Mouse (Mus musculus) common myeloid progenitor, adult 5-6 weeks (primary cell): ENCODE results near the gene Tmem81. TPM values are rescaled to one million over a fixed set of nuclear protein-coding genes. Genes with fewer than 3 reads are reported as not detected.
"Not testable (repeated sequence)": the region's sequence is repeated elsewhere in the genome, so short reads cannot be mapped to it uniquely, and the experiment has no call there.

Experiments used
- ATAC-seq: replicated peaks from 2 replicates; pipeline ENCODE4 v1.8.0; 2016; ENCODE audit warnings: low read depth, mild to moderate bottlenecking, moderate TSS enrichment, inconsistent platforms; ENCODE audit not compliant: poor library complexity, severe bottlenecking
- total RNA-seq: library from RNA; stranded (forward); fragments of 200-1000, 187-1606 nt; gene quantifications from 2 replicates; pipeline ENCODE4 v1.2.3, GENCODE M21; 2017

The Tmem81 gene
- total RNA-seq, result 3.0 and 6.3 TPM in 2 replicates

DNA sequence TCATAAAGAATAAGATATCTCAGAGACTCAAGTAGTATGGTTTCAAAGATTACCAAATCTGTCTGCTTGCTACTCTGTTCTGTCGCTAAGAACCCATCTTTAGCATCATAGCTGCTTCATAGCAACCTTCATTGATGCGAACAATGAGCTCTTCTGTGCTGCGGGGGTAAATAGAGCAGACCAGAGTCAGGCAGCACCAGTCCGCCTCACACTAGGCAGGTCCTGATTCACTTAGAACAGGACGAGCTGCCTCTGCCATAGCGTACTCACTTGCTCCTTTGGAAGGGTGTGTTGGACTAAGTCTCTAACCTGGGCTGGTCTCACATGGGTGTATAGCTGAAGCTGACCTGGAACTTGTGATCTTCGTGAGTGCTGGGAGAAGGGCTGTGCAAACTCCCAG is at the start of gene Tmem81:
Gene Tmem81 (plus strand): TSS at position 173 of the 400 bp plus-strand sequence.
- no peak for ATAC-seq

DNA sequence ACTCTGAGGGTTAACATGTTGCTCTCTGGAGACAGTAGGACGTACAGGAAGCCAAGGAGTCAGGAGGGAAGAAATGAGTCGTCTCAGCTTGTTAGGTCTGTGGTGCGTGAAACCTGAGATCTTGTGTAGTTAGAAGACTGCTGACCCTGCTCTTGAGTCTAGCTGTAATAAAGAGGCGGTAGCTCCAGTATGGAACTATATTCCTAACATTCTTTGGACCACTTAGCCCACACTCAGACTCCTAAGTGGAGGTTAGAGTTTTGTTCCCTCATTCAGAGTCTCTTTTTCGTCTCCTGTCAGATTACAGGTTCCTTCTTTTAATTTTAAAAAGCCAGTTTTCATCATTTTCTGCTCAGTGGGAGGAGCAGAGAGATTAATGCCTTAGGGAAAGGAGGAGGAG is 41.4 kb upstream of the Tmem81 start:
- no peak for ATAC-seq

DNA sequence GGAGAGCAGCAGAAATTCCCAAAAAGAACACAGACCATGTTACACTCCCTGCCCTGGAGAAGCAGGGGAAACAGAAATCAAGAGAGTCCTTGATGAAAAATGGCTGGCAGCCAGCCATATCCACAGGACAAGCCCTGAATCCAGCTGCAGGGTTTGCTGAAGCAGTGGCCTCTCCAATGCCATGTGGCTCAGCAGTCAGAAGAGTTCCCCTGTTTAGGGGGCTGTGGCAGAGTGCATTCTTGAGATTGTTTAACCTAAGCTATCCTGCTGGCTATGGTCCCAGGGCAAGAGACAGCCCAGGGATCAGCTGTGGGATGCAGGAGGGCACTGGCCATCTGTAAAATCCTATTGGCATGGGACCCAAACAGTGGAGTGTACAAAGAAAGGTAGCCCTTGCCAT is 37.1 kb upstream of the Tmem81 start:
- no peak for ATAC-seq

DNA sequence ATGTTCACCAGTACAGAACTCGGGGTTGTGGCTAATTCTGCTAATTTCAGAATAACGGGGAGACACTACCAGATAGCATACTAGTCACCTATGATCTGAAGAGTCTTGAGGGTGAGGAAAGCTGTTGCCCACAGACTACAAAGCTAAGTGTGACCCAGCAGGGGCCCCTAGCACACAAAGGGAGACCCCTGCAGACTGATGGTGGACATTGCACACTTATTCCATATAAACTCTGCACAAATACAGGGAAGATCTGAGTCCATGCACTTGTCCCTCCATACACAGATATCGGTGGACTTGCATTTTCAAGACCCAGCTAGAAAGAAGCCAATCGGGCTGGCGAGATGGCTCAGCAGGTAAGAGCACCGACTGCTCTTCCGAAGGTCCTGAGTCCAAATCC is 36.5 kb upstream of the Tmem81 start:
- 0 out of 2 replicates have a peak, but pooled peaks have one; percentile 31 for ATAC-seq

DNA sequence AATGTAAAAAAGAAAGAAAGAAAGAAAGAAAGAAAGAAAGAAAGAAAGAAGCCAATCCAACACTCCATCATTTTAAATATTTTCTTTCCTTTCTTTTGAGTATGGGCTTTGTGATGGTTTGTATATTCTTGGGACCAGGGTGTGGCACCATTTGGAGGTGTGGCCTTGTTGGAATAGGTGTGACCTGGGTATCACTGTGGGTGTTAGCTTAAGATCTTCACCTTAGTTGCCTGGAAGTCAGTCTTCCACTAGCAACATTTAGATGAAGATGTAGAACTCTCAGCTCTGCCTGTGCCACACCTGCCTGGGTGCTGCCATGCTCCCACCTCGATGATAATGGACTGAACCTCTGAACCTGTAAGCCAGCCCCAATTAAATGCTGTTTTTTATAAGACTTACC is 36.0 kb upstream of the Tmem81 start:
- not testable (repeated sequence) for ATAC-seq

DNA sequence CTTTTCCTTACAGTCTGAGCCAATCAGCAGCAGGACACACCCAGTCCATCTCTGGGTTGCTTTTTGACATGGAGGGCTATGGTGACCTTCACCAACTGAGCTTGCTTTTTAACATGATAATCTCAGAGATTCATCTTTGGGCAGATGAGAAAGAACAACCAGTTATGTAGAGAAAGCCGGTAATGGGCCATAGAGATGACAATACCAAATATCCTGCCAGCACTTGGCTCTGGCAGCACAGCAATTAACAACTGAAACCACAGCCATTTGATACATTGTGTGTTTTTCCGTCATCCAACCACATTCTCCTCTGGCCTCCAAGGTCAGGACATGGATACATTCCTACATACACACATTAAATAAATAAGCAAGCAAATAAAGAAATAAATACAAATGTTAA is 35.0 kb upstream of the Tmem81 start:
- no peak for ATAC-seq

DNA sequence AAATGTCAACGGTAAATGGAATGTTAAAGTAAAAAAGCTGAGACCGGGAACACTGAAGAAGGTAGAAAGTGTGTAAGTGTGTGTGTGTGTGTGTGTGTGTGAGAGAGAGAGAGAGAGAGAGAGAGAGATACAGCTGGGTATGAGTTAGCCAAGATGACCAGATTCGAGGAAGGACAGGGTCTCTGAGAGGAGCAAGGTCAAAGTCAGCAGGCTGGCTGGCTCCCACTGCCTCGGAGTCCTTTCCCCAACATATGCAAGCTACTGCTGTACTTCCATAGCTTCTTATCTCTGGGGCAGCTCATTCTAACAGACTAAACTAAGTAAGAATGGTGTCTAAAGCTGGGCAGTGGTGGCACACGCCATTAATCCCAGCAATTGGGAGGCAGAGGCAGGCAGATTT is 34.5 kb upstream of the Tmem81 start:
- ATAC-seq, result no peak

DNA sequence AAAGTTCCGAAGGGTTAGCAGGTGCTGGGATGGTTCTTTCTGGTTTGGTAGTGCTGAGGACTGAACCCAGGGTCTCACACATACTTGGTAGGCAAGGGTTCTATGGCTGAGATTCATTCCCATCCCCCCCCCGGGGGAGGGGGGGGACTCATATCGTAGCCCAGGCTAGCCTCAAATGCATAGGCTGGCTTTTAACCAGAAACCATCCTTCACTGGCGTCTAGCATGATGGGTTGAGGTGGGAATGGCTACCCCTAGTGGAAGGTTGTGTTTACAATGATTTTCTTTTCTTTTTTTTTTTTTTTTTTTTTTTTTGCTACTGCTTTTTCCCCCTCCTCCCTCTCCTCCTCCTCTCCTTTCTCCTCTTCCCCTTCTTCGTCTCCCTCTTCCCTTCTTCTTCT is 33.5 kb upstream of the Tmem81 start:
- no peak for ATAC-seq

DNA sequence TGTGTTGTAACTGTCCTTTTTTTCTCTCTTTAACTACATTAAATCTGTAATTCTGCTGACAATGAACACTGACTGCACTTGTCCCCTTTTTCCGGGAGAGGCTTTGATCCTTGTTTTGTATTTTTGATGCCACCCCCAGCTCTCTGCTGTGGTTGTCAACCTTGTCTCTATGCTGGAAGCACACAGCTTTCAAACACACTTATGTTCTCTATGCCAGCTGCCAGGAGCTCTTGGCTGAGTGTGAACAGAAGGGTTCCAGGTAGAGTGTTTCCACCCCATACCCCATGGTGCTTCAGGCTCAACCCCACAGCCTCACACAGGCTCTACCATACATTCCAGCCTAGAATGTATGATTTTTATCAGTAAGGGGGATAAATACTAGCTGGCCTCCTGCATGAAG is 31.5 kb upstream of the Tmem81 start:
- no peak for ATAC-seq

DNA sequence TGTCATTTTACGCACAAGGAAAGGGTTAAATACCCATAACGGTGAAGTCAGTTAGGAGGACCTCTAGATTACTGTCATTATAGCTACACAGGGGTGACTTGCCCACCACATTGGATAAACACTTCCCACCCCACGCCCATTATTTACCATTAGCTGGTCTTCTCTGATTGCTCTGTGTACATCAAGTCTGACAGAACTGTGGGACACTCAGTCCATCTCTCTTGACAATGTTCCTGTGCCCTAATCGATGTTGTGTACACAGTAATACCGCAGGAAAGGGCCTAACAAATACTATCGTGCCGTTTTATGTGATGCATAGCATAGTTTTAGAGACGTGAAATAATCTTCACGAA is 29.5 kb upstream of the Tmem81 start:
- peak; percentile 27 for ATAC-seq

DNA sequence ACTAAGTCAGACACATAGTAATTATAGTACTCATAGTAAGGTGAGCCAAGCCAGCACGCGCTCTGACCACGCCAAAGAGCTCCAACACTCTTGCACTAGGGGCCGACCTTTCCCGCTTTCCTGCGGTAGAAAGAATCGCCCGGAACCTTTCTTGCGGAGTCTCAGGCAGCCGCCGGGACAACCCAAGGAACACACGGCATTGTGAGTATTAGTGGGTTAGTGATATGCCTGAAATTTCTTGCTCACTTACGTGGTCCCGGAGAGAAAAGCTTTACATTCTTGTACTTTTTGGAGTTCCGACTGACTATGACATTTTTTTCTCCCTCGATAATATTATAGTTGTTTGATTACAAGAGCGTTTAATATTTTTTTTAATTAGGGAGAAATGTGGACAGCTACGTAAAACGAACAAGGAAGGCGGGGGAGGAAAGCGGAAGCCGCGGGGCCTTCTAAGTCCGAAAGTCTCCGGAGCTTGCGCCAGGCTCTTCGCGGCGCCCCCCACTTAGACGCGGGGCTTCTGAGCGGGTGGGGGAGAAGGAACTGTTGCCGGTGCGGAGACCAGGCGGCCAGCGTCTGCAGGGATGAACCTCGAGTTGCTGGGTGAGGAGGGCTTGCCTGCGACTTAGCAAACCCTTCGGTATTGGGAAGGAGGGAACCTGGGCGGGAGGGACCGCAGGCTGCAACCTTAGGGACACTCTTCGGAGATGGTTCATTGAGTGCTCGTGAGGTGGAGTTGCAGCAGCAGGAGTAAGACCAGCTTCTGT is 28.9 kb upstream of the Tmem81 start, which contains the start of gene Rbbp5:
Gene Rbbp5 (plus strand): TSS at position 438 of the 764 bp plus-strand sequence.
- peak; percentile 89 for ATAC-seq

DNA sequence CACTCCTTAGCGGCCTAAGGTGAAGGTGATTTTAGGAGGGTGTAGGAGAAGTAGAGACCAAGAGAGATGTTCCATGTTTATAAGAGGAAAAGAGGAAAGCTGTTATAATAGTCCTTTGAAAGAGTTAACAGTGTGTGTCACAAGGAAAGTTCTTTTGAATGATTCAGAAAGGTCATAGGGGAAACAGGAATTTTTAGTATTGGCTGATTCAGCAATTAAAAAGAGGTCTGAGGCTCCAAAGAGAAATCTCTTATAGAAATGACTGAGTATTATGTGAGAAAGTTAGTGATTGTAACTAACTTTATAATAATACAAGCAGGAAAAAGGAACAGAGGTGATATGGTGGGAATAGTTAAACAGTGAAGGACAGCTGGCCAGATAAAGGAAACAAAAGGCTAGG is 26.6 kb upstream of the Tmem81 start:
- ATAC-seq, result no peak

DNA sequence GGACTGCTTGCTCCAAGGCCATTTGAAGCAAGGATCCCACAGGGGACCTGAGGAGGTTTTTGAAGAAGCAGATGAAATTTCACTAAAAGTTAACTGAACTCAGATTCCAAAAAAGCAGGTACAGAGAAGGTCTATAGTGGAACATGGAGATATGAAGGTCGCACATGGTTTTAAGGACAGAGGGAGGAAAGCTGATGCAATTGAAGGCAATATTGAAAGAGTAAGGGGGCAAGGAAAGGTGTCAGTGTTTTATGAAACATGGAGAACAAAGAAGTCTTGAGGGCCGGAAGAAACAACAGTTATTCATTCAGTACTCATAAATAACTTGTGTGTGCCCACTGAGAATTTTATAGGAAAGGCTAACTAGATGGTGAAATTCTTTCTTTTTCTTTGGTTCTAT is 24.4 kb upstream of the Tmem81 start:
- ATAC-seq, result no peak

DNA sequence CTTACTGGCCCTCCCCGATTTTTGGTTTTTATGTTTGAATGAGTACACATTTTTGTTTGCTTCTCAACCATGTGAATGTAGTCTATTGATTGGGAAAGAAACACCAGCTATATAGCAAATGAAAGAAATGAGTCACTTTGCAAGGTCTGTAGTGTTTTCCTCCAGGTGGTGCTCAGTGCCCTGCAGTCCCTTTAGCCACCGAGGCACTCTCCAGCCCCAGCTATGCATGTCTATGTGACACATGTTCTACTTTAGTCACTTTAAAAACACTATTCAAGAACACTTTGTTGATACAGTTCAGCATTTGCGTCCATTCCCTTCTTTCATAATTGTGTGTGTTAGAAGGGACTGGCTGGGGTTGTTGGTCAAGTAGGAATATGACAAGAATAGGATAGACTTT is 22.8 kb upstream of the Tmem81 start:
- ATAC-seq, result no peak

DNA sequence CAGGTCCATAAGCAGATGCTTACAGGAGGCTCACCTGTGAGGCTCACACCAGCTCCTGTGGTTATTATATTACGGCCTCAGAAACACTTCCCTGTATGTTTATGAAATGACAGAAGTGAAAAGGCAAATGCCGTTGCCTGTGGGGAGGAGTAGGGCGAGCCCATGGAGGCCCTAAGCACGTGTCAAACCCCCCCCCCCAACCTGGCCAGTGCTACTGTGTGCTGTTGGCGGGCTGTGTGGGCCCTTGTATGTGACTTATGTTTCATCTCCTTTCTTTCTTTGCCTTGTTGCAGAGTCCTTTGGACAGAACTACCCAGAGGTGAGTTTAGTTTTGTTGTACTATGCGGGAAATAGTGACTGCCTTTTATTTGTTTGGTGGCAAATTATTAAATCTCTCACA is 22.3 kb upstream of the Tmem81 start:
- no peak for ATAC-seq

DNA sequence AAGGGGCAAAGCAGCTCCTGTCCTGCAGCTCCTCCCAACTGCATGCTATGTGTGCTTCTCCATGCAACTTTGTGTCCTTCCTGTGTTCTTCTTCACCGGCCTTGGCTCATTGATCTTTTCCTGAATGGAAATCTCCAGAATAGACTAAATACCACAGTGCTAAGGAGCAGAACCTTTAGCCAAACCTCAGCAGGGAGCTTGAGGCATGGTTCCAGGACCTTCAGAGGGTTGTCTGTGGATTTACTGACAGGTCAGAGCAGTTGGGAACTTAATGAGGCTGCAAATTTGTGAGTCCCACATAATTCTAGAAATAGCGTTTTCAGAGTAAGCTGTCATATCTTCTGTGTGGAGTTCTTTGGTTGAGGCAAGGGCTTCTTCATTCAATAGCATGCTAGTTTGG is 5.5 kb upstream of the Tmem81 start:
- ATAC-seq, result no peak

DNA sequence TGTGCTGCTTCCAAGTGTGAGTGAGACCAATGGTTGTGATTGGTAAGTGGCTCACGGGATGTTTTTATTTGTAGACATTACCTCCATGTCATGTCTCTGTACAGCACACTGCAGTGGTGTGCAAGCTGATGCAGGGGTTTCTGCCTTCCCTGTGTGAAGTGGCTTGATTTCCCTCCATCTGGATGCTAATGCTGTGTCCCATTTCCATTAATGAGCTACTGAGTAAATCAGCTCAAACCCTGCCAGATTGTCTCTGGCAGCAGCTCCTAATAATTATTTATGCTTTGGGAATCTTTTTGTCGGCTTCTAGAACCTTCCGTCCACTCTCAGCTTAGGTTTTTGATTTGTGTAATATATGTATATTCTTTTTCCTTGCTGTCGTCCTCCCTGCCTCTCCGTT is 875 bp upstream of the Tmem81 start:
- no peak for ATAC-seq

DNA sequence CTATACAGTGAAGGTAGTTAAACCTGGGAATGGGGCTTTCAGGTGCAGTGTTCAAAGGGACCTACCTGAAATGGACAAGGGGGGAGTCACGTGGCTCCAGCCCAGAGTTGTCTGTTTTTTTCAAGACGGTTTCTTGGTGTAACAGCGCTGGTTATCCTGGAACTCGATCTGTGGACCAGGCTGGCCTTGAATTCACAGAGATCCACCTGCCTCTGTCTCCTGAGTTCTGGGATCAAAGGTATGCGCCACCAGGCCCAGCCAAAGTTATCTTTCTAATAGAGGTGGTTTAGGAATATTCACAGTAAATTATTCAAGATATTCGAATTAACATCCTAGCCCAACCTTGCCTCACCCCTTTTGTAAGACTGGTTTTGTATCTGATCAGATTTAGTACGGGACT is 626 bp downstream of the Tmem81 start:
- ATAC-seq, result no peak

DNA sequence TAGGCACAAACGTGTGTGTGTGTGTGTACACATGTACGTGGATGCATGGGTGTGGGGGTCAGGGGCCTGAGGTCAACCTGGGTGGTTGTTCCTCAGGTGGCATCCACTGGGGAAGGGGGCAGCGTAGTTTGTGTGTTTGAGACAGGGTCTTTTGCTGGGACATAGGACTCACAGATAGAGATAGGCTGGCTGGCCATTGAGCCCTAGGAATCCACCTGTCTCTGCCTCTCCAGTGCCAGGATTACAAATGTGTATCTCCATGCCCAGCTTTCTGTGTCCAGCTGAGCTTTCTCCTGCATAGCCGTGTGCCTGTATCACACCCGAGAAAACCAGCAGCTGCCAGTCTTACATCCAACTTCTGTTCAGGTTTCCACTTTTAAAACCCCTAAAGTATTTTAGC is 3.7 kb downstream of the Tmem81 start:
- ATAC-seq, result no peak

DNA sequence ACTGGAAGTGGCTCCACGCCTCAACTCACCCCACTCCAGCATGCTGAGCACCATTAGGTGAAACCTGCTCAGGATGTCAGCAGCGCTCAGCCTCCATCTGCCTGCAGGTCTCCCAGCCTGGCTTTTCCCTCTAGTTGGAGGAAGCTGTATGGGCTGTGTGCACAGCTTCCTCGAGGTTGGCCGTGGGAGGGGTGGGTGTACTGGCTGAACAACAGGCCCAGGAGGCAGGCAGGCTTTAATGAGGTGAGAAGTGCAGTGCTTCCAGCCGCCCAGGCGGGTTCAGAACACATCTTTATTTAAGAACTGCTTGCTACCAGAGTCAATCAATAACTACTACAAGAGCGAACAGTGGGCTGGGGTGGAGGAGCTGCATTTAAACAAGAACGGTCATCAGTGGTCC is 5.5 kb downstream of the Tmem81 start:
- ATAC-seq, result no peak

DNA sequence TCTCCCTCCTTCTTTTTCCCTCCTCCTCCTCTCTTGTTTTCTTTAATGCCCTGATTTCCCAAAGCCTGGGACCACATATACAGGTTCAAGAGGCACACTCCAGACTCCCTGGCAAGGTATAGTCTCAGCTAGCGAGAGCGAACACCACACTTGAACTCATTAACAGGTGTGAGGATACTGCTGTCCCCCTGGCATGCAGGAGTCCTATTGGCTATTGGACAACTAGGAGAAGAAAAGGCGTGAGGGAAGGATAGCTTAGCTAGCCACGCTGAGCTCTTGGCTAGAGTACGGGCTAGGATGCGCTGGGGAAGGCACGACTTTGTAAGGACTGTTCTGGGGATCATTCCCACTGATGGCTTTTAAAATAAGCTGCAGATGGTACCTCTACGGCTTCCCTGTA is 6.1 kb downstream of the Tmem81 start:
- ATAC-seq, result no peak

DNA sequence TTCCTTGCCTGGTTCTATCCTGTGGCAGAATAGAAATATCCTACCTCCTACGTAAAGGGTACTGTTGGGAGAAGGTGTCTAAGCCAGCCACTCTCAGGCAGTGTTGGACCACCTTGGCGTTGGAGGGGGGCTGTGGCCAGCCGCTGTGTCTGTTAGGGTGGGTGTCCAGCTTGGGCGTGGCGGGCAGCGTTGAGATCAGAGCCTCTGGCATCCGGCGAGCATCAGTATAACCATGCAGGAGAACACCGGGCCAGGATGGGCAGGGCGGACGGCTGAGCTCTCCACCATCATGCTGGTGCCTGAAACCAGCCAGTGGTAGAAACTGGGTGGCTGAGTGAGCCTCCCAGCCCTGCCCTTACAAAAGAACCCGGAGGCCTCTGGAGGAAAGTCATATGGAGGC is 9.3 kb downstream of the Tmem81 start:
- no peak for ATAC-seq
